Mouse (Mus musculus) kidney, adult 11 months (tissue): ENCODE results near the gene Gatm.

Source experiments
- DNase-seq: peaks from one replicate; pipeline ENCODE4 v3.0.0; 2022

Gene Gatm

GRCm38 (mm10) chr2:122610746-122611653 is at the start of gene Gatm:
Gene Gatm, minus strand, starts transcription at chr2:122611303.
- DNase-seq, result peak; percentile 77

GRCm38 (mm10) chr2:122659825-122660224 is 48.7 kb upstream of the Gatm start:
- DNase-seq, result no peak

GRCm38 (mm10) chr2:122657707-122658524 is 46.8 kb upstream of the Gatm start:
- DNase-seq, result no peak

- DNase-seq, result no peak
Observed at GRCm38 (mm10) chr2:122656767-122657166, 45.7 kb upstream of the Gatm start.

- no peak for DNase-seq
Observed at GRCm38 (mm10) chr2:122656052-122656451, 44.9 kb upstream of the Gatm start.

- DNase-seq, result peak; percentile 22
Observed at GRCm38 (mm10) chr2:122652096-122653084, 41.3 kb upstream of the Gatm start.

- DNase-seq, result no peak
Observed at GRCm38 (mm10) chr2:122638673-122639072, 27.6 kb upstream of the Gatm start.

GRCm38 (mm10) chr2:122638029-122638428 is 26.9 kb upstream of the Gatm start:
- DNase-seq, result no peak

- peak; percentile 39 for DNase-seq
Observed at GRCm38 (mm10) chr2:122637526-122637997, 26.5 kb upstream of the Gatm start.

- DNase-seq, result no peak
Observed at GRCm38 (mm10) chr2:122636686-122637085, 25.6 kb upstream of the Gatm start, which contains the start of gene AA467197. Gene AA467197, plus strand, starts transcription at chr2:122636986.

GRCm38 (mm10) chr2:122631226-122631801 is 20.2 kb upstream of the Gatm start:
- DNase-seq, result peak; percentile 63

- DNase-seq, result peak; percentile 90
Observed at GRCm38 (mm10) chr2:122630465-122631225, 19.5 kb upstream of the Gatm start.

GRCm38 (mm10) chr2:122629871-122630270 is 18.8 kb upstream of the Gatm start:
- no peak for DNase-seq

- peak; percentile 67 for DNase-seq
Observed at GRCm38 (mm10) chr2:122628976-122629375, 17.9 kb upstream of the Gatm start.

GRCm38 (mm10) chr2:122625930-122626329 is 14.8 kb upstream of the Gatm start:
- DNase-seq, result no peak

- DNase-seq, result no peak
Observed at GRCm38 (mm10) chr2:122621337-122622110, 10.4 kb upstream of the Gatm start.

- DNase-seq, result no peak
Observed at GRCm38 (mm10) chr2:122618719-122619118, 7.6 kb upstream of the Gatm start.

- no peak for DNase-seq
Observed at GRCm38 (mm10) chr2:122617792-122618191, 6.7 kb upstream of the Gatm start.

- no peak for DNase-seq
Observed at GRCm38 (mm10) chr2:122616237-122616636, 5.1 kb upstream of the Gatm start.

GRCm38 (mm10) chr2:122611654-122611973 is 511 bp upstream of the Gatm start:
- no peak for DNase-seq
